Mouse (Mus musculus): ENCODE measurements at regions not wholly inside any gene's neighbourhood (a gene's known extent, or its start where the extent isn't known, plus 50 kb on each side); places are given as distances from the start of the nearest gene placed in this dataset.
A peak's percentile ranks its signal among the peaks of the same experiment; 100 is the strongest.

DNA sequence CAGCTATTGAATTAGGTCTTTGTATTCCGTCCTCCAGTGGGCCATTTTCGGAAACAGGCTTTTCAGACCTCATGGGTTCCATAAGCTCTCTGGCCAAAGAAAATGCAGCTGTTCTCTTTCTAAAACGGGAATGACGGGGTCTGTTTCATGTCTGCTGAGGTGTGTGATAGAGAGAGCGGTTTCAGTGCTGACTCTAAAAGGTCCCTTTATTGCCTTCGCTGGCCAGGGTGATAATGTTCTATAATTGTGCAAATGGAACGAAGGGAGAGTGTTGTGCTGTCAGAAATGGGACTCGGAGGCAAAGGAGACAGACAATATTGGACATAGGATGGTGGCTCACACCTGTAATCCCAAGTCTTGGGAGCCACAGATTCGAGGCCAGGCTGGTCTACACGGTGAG is 53.5 kb upstream of the Osbpl8 start:
- no peak for DNase-seq

DNA sequence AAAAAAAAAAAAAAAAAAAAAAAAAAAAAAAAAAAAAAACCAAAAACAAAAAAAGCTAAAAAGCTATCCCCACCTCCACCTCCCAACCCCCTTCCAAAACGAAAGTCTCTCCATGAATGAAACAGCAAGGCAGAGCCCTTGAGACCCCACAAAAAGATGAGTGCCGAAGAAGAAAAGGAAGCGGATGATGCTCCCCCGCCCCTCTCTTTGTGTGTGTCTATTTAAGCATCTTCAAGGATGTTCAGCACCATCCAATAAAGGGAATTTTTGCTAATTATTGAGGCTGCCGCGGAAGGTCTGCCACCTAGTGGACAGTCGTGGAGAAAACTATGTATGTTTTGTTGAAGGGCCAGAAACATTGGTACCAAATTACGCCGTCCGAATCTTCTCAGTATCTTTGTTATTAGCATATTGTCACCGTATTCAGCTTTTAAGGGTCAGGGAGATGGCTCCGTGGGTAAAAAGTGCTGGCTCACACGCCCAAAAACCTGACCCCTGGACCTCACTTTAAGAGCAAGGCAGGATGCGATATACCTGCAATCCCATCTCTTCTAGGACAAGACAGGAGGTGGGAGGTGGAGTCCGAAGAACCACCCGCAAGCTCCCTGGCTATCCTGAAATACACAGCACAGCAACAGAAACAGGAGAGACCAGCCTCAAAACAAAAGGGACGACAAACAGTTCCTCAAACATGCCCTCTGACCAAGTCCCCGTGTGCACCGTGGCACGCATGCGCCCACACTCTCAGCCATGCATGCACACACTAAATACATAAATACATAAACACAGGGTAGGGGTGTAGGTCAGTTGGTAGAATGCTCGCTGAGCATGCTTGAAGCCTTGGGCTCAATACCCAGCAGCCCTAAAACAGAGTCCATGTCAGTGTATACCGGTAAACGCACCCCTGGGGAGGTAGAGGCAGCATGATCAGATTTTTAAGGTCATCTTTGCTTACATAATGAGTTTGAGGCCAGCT is 55.6 kb upstream of the Osbpl8 start:
- peak; percentile 47 for DNase-seq

DNA sequence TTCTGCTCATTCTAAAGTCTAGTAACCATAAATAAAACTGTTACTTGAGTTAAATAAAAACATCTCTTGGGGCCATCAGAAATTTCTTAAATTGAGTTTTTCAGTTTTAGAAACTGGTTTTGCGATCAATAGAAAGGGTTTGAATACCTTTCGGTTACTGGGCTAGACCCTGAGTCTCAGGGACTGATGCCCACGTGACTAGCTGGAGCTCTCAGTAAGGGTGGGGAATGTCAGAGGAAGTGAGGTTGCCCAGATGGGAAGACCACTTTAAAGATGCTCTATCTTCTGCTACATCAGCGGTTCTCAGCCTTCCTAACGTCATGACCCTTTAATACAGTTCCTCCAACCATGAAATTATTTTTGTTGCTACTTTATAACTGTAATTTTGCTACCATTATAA is 56.7 kb upstream of the Osbpl8 start:
- no peak for DNase-seq

DNA sequence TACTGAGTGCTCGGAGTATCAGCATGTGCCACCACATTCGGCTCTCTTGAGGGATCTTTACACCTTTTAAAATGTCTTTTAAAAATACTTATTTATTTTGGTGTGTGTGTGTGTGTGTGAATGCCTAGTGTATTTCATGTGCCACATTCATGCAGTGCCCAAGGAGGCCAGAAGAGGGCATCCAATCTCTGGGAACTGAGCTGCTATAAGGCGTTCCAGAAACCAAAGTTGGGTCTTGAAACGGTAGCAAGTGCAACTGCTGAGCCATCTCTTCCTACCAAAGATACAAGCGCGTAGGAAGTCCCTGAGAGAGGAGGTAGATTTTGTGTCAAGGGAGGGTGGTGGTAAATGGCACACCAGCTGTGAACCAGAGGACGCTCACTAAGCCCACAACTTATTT is 57.2 kb upstream of the Osbpl8 start:
- DNase-seq: peak; percentile 68

DNA sequence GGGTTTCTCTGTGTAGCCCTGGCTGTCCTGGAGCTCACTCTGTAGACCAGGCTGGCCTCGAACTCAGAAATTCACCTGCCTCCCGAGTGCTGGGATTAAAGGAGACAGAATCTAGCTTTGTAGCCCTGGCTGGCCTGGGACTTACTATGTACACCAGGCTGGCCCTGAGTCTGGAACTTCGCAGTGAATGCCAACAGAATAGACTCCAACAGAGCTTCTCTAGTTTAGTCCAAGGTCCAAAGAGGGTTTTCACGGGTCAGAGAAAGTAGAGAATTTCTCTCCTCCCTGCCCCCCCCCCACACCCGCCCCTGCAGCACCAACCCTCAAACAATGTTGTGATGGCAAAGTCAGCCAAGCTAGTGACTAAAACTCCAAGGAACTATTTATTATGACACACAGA is 58.1 kb upstream of the Osbpl8 start:
- no peak for DNase-seq

DNA sequence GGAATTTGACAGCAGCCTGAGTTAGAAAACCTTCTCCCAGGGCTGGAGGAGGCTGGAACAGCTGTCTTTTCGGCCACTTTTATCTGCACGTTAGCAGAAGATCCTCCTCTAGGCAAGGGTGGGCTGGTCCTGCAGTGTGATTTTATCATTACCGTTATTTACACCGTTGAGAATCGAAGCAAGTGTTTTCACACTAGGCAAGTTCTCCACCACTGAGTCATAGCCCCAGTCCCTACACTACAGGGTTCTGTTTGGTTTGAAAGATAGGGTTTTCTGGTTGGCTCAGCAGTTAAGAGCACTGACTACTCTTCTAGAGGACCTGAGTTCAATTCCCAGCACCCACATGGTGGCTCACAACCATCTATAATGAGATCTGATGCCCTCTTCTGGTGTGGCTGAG is 58.9 kb upstream of the Osbpl8 start:
- no peak for DNase-seq

DNA sequence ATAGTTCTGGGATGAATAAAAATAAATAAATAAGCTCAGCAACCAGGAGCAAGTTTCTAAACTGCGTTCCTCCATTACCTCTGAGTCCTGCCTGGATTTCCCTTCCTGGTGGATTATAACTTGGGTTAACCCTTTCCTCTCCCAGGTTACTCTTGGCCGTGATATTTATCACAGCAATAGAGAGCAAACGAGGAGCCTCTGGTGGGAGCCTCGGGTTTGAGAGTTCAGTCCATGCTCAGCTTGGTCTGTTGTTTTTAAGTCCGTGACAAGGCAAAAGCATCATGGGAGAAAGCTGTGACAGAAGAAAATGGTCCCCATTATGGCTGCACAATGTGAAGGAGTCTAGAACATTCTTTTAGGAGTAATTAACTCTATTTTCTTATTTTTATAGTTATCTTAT is 61.0 kb upstream of the Osbpl8 start:
- DNase-seq: no peak

DNA sequence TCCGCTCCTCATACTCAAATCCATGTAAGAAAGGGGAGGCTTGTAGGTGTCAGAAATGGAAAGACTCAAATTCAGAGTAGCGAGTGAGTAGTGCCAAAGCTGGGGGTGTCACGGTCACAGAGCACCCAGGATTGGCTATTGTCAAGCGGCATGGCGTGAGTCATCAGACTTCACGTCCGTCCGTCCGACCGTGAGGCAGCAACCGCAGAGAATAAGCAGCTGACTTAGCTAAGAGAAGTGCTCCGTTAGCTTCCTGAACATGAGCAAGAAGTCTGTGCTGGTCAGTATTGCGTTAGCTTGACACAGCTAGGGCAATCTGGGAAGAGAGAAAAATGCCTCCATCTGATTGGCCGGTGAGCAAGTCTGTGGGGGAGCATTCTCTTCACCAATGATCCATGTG is 61.5 kb upstream of the Osbpl8 start:
- DNase-seq: peak; percentile 30

DNA sequence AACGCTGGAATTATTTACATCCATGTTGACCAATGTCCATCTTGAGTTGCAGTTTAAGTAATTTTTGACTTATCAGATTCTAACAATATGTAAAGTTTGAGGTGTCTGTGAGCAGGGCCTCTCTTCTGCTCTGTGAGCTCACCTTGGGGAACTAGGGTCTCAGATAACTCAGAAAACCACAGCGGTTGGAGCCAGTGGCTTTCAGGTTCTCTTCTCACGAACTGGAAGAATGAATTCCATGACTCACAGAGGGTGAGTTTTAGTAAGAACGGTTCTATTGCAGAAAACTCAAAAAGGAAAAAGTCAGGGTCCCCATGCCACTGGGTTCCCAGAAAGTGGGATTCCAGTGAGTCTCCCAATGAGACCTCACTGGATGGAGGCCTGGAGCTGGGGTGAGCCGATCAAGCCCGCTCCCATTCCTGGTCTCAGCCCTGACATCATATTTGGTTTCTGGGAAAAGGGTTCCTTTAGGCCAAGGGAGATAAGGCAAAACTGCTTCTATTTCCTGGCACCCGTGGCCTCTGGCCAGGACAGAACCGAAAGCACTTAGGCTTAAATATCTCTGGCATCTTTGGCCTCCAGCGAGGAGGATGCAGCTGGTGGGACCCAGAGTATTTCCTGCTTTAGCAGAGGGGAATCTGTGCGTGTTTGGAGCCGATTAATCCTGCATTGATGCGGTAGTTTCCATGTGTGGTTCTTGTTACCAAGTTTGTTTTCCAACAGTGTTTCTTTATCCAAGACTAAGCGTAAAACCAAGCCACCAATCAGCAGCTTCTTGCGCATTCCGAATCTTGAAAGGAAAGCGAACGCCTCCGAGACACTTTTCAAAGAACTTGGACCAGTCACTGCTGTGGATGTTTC is 62.4 kb upstream of the Osbpl8 start:
- DNase-seq: no peak

DNA sequence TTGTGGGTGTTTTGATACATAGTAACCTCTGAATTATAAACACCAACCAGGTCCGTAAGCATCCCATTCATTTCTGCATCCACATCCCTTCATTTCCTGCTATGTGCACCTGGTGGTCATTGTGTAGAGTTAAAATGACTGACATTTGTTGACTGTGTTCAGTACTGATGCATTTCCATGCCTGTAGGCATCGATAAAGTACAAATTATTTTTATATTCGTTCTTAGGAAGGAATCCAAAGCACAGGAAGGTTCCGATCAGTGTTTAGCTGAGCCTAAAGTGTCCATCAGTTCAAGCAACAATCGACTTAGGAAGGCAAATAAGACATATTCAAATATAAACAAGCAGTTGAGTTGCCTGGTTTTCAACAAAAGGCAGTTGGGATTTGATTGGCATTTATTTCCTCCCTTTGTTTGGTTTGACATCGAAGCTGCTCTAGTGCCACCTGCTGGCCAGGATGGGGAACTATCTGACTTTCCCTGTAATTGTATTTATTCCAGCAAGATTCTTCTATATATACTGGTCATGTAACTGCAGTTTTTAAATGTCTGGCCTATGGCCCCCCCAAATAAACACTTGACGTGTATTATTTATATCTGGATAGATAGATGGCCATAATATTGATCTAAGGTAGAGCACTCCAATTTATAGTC is 64.6 kb upstream of the Osbpl8 start:
- peak; percentile 71 for DNase-seq

DNA sequence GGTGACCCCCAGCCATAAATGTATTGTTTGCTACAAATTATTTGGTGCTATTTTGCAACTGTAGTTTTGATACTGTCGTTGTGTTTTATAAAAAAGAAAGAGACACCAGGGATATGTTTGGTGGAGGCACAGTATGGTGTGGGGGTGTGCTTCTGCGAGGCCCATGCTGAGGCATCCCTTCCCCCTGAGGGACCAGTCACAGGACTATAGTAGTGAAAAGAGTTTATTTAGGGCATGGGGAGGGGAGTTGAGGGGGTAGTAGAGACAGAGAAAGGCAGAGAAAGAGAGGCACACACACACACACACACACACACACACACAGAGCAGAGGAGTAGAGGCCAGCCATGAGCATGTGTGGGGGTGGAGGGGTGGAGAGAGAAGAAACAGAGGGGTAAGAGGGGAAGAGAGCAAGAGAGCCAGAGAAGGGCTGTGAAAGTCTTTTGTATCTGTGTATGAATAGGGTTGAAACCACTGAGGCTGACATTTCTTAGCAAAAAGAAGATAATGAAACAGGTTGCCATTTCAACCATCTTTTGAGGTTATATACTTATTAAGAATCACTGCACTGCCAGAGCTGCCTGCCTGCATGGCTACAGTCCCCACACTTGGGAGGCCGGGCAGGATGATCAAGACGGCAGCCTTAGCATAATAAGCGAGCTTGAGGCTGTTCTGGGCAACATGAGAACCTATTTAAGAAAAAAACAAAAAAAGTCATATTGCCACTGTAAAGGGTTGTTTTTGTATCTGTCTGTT is 65.3 kb upstream of the Osbpl8 start:
- DNase-seq: no peak

DNA sequence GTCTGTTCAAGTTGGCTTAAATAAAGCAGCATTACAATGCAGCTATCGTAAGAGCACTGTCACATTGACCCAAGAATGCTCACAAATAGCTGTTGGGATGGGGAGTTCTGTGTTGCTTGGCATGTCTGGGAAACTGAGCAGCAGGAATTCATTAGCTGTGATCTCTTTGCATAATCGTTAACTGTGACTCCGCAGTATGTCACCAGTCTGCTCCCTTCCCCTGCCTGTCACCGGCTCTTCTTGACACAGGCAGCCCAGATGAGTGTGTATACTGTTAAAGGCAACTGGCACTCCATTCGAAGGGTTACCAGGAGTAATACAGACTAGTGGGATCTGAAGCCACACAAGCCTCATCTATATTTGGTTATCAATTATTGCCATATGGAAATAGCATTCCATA is 67.3 kb upstream of the Osbpl8 start:
- DNase-seq: no peak

DNA sequence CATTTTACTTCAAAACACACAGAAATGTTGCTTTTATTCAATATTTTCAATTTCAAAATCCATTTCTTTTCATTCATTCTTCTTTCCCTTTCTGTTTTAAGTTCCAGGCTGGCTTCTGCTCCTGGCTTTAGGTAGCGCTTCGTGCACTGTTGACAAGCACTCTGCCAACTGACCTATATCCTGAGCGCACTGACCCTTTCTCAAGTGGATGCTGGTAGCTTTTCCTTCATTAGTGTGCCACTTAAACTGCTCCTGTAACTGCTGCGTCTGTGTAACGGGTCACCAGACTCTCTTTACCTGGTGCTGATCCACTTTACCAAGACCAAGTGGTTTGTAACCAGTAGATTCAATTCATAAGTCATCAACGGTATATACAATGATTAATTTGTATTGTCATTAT is 67.7 kb upstream of the Osbpl8 start:
- DNase-seq: no peak

DNA sequence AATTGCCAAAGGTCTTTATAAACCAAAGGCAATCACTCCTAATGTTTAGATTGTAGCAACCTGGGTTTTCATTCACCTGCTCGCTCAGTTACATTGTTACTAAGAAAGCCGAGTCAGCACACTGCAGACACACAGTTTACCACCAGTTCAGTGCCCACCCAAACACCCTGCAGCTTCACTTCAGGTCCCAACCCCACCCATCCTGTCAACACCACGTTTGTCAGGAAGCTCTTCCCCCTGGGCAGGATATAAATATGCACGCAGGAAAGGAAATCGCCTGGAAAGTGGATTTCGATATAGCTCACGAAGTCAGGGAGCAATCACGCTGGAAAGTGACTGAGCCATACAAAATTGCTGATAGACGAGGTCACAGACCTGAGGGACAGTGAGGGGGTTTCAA is 70.1 kb upstream of the Osbpl8 start:
- DNase-seq: no peak

DNA sequence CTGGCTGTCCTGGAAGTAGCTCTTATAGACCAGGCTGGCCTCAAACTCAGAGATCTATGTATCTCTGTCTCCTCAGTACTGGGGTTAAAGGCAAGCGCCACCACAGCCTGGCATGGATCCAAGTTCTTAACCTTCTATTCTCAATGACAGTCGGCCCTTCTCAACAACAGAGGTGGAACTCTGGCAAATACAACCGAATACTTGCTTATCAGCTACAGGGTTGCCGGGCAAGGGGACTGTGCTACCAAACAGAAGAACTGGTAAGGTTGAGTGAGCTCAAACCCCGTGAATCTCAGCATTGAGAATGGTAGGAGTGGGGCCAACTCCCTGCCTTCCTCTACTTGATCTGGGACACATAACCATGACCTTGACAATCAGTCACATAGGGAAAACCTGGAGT is 75.2 kb upstream of the Osbpl8 start:
- DNase-seq: no peak

DNA sequence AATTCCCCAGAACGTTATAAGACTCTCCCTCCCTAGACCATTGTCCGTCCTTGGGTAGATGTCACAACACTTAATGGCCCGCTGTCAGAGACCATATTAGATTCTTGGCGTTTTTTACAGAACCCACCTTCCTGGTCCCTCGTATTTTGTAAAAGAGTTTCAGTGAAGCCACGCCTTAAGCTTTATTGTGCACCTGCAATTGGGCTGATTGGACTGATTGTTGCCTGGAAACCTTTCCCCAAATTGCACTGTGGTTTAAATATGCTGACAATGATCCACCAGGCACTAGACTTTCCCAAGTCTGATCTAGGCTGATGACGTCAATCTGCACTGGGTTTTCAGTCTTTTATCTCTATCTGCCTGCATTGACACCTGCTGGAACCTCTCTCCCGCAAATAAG is 75.6 kb upstream of the Zdhhc17 start:
- DNase-seq: no peak

DNA sequence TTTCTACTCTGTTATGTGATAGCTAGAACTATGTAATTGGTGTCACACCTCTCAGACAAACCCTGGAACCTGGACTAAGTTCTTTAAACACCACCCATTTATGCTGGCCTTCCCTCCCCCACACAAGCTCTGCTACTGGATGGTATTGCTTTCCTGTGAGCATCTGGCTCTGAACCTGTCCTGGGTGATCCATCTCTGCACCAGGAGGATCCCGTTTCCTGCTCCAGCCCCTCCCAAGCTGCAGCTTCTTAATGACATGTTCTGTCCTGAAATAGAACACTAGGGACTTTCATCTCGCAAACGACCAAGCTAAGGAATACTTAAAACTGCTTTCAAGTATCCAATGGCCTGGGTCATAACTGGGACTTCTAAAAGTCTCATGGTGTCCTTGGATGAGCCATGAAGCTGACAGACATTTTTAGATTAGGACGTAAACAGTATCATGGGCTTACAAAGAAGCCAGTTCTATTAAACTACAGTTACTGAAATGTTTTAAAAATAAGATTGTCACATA is 74.4 kb upstream of the Zdhhc17 start:
- no peak for DNase-seq

DNA sequence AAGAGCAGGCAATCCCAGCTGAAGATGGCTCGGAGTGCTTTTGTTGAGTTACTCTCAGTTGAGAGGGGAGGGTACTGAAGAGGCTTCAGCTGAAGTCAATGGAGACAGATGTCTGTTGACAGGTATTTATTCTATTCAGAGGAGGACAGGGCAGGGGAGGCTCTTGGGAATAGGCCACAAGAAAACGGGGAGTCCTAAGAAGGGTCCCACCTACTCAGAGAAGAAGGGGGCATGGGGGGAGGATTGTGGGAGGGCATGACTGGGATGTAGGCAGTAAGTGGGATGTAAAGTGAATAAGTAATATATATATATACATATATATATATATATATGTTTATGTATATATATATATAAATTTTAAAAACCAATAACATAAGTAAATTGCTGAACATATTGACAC is 73.9 kb upstream of the Zdhhc17 start:
- DNase-seq: no peak

DNA sequence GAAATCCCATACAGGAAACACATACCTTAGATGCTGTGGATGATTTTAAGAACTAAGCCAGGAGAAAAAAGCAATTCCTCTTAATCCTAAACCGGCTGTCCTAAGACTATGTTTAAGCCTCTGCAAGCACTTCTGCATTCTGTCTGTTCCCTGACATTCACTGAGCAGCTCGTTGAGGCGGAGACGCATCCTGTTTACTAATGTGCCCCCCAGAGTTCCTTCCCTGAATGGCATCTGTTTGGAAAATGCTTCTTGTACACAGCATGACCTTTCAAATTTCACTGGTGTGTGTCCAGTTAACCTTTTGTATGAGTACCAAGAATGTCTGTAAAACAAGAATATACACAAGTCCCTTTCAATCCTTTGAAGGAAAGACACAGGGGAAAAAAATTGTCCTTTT is 73.4 kb upstream of the Zdhhc17 start:
- DNase-seq: no peak

DNA sequence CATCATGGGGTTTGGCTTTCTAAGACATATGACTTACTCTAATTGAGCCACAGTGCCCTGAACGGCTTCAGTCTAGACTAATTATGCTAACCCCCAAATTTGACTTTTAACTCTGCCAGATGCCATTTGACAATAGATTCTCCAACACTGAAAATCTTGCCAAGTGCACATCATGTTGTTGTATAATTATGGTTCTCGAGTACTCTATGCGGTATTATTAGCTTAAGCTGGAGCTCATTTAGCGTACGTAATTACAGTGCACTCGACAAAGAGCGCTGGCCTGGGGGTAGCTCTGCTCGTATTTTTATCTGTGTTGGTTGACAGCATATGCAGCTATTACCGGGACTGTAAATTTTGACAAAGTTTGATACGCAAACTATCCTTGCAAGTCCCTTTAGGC is 70.4 kb upstream of the Zdhhc17 start:
- no peak for DNase-seq

DNA sequence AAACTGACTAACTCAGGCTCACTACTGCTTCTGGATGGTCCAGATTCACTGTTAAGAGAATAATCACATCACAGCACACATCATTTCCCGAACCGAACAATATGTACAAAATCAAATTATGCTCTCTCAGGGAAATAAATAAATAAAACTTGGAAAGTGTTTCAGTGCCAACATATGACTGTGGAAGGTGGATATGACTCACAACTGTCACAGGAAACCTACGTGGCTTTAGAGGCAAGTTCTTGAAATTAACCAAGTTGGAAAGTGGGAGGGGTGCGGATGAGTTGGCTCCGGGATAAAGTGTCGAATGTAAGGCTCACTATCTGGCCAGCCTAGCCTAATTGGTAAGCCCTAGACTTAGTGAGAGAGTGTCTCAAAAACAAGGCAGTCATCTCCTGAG is 69.1 kb upstream of the Zdhhc17 start:
- DNase-seq: no peak

DNA sequence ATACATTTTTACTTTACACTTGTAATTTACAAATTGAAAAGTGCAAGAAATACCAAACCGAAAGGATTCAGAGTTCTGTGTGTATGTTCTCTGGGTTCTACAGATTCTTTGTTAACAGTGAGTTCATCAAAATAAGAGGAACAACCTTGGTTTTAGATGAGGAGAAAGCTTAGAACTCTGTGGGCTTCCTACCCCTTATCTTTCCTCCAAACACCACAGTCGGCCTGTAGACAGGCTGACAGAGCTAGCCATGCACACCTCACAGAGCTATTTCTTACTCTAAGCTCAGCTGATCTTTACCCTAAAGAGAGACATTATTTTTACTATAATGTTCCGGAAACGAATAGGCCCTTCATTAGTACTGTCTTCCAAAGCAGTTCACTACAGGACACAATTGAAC is 67.7 kb upstream of the Zdhhc17 start:
- no peak for DNase-seq
